Mouse (Mus musculus): ENCODE measurements around the gene Tcf7l2. TPM values are rescaled to one million over a fixed set of nuclear protein-coding genes. Genes with fewer than 3 reads are reported as not detected.

The Tcf7l2 gene
- total and polyA plus RNA-seq, 3 experiments, result not detected

GRCm38 (mm10) chr19:55938254-55939046 is 196.8 kb downstream of the Tcf7l2 start:
- no peak for TF ChIP-seq POLR2AphosphoS2 (IDR thresholded peaks at IDR 0.05; ENCODE audit: low read depth, low read length)
- TF ChIP-seq ZKSCAN1 (IDR thresholded peaks at IDR 0.05; ENCODE audit: borderline replicate concordance, low read depth, low read length), result no peak
- TF ChIP-seq ZC3H11A (IDR thresholded peaks at IDR 0.05; ENCODE audit: low read depth, low read length), result no peak
- no peak for TF ChIP-seq TCF12 (IDR thresholded peaks at IDR 0.05; ENCODE audit: low read depth, low read length)
- no peak for TF ChIP-seq MAZ (IDR thresholded peaks at IDR 0.05; ENCODE audit: low read depth, low read length)
- TF ChIP-seq CHD1 (IDR thresholded peaks at IDR 0.05; ENCODE audit: low read depth, low read length), result no peak
- TF ChIP-seq RAD21 (IDR thresholded peaks at IDR 0.05; ENCODE audit: low read depth, low read length), result no peak
- TF ChIP-seq ETS1 (conservative IDR thresholded peaks at IDR 0.05; ENCODE audit: low read depth, low read length), result no peak
- no peak for TF ChIP-seq NELFE (IDR thresholded peaks at IDR 0.05; ENCODE audit: low read depth, low read length)
- no peak for TF ChIP-seq KAT2A (IDR thresholded peaks at IDR 0.05; ENCODE audit: insufficient replicate concordance, low read length)
- TF ChIP-seq PAX5 (IDR thresholded peaks at IDR 0.05; ENCODE audit: low read length), result no peak
- no peak for TF ChIP-seq GABPA (IDR thresholded peaks at IDR 0.05; ENCODE audit: insufficient replicate concordance, low read depth, low read length)
- no peak for TF ChIP-seq EP300 (IDR thresholded peaks at IDR 0.05; ENCODE audit: low read length)
- TF ChIP-seq JUN (IDR thresholded peaks at IDR 0.05; ENCODE audit: insufficient read depth, low read depth, low read length), result no peak
- no peak for TF ChIP-seq E2F4 (IDR thresholded peaks at IDR 0.05; ENCODE audit: insufficient replicate concordance, low read depth, low read length)
- no peak for TF ChIP-seq JUND (conservative IDR thresholded peaks at IDR 0.05; ENCODE audit: low read depth, low read length)
- no peak for TF ChIP-seq NRF1 (IDR thresholded peaks at IDR 0.05; ENCODE audit: low read depth, low read length)
- no peak for TF ChIP-seq IRF4 (IDR thresholded peaks at IDR 0.05; ENCODE audit: low read depth, low read length)
- no peak for TF ChIP-seq MEF2A (IDR thresholded peaks at IDR 0.05; ENCODE audit: borderline replicate concordance, low read depth, low read length)
- H3K79me2 ChIP-seq (replicated peaks; ENCODE audit: control insufficient read depth, extremely low read depth, insufficient read depth, poor library complexity, severe bottlenecking), result no peaks in the 10 kb centered on the region
- no peak overlapping the region for H3K4me3 ChIP-seq (replicated peaks in 1 of 3; ENCODE audit: low read depth in 2 of 3, low read length in 2 of 3, poor library complexity in 1 of 3)
- no peak overlapping the region for H3K9ac ChIP-seq (ENCODE audit: insufficient read depth, low read depth)
- in situ Hi-C loops (cut with MboI; ENCODE audit: low pct_ligation_motif_present, low pct_unique_long_range_greater_than_20kb, low sequenced_read_pairs) (no loop called here), dilution Hi-C loops (cut with MboI; ENCODE audit: extremely low pct_ligation_motif_present, extremely low pct_unique_long_range_greater_than_20kb, low sequenced_read_pairs) (no loop called here)
- H3K36me3 ChIP-seq (replicated peaks in 1 of 2; ENCODE audit: control insufficient read depth in 1 of 2, insufficient read depth in 1 of 2, low read length in 1 of 2), result no peaks in the 10 kb centered on the region
- H3K27me3 ChIP-seq (replicated peaks), result peaks cover 35% of the 10 kb centered on the region
- DNase-seq (ENCODE audit: extremely low read depth), result no peak
- no peaks in the 10 kb centered on the region for H3K4me1 ChIP-seq (ENCODE audit: control insufficient read depth in 1 of 2, insufficient read depth in 2 of 2)
- H3K27ac ChIP-seq (ENCODE audit: insufficient read depth, low read depth), result no peak overlapping the region
- H3K9me3 ChIP-seq (replicated peaks; ENCODE audit: low read length), result no peaks in the 10 kb centered on the region
- no peak overlapping the region for H3K4me2 ChIP-seq (ENCODE audit: insufficient read depth, low read depth, poor library complexity, severe bottlenecking)

GRCm38 (mm10) chr19:55939090-55939489 is 197.5 kb downstream of the Tcf7l2 start:
- Histone ChIP-seq H3K4me2 (ENCODE audit: insufficient read depth, low read depth, poor library complexity, severe bottlenecking) (no peak overlapping the region), H3K27ac (ENCODE audit: insufficient read depth, low read depth) (no peak overlapping the region), H3K9me3 (replicated peaks; ENCODE audit: low read length) (no peaks in the 10 kb centered on the region), H3K4me3 (replicated peaks in 1 of 3; ENCODE audit: low read depth in 2 of 3, low read length in 2 of 3, poor library complexity in 1 of 3) (no peak overlapping the region), H3K9ac (ENCODE audit: insufficient read depth, low read depth) (no peak overlapping the region), H3K36me3 (replicated peaks in 1 of 2; ENCODE audit: control insufficient read depth in 1 of 2, insufficient read depth in 1 of 2, low read length in 1 of 2) (no peaks in the 10 kb centered on the region), H3K27me3 (replicated peaks) (peaks cover 29% of the 10 kb centered on the region), H3K79me2 (replicated peaks; ENCODE audit: control insufficient read depth, extremely low read depth, insufficient read depth, poor library complexity, severe bottlenecking) (no peaks in the 10 kb centered on the region), H3K4me1 (ENCODE audit: control insufficient read depth in 1 of 2, insufficient read depth in 2 of 2) (no peaks in the 10 kb centered on the region)
- no peak for DNase-seq (ENCODE audit: extremely low read depth)
- TF ChIP-seq ELF1 (IDR thresholded peaks at IDR 0.05; ENCODE audit: low read depth, low read length), result no peak
- TF ChIP-seq ETS1 (conservative IDR thresholded peaks at IDR 0.05; ENCODE audit: low read depth, low read length), result no peak
- no peak for TF ChIP-seq ZC3H11A (IDR thresholded peaks at IDR 0.05; ENCODE audit: low read depth, low read length)
- no peak for TF ChIP-seq MXI1 (IDR thresholded peaks at IDR 0.05; ENCODE audit: low read depth, low read length)
- TF ChIP-seq GABPA (IDR thresholded peaks at IDR 0.05; ENCODE audit: insufficient replicate concordance, low read depth, low read length), result no peak
- TF ChIP-seq BHLHE40 (IDR thresholded peaks at IDR 0.05; ENCODE audit: low read depth, low read length), result no peak
- TF ChIP-seq PAX5 (IDR thresholded peaks at IDR 0.05; ENCODE audit: low read length), result no peak
- no peak for TF ChIP-seq MYC (IDR thresholded peaks at IDR 0.05; ENCODE audit: low read depth, low read length)
- TF ChIP-seq CHD2 (IDR thresholded peaks at IDR 0.05; ENCODE audit: low read length), result no peak
- no peak for TF ChIP-seq ZMIZ1 (IDR thresholded peaks at IDR 0.05; ENCODE audit: low read depth, low read length)
- TF ChIP-seq RCOR1 (conservative IDR thresholded peaks at IDR 0.05; ENCODE audit: low read depth, low read length), result no peak
- dilution Hi-C loops (cut with MboI; ENCODE audit: extremely low pct_ligation_motif_present, extremely low pct_unique_long_range_greater_than_20kb, low sequenced_read_pairs), result no loop called here
- in situ Hi-C loops (cut with MboI; ENCODE audit: low pct_ligation_motif_present, low pct_unique_long_range_greater_than_20kb, low sequenced_read_pairs), result no loop called here

All from CH12.LX (cell line).